Mouse (Mus musculus): ENCODE results near the gene Usp24. TPM values are rescaled to one million over a fixed set of nuclear protein-coding genes. Genes with fewer than 3 reads are reported as not detected.

Usp24 gene
- total and polyA plus RNA-seq, 3 experiments: 27.0 to 40.8 (median 31.9) TPM

- H3K36me3 ChIP-seq (ENCODE audit: control insufficient read depth in 1 of 2, insufficient read depth in 2 of 2, low read length in 2 of 2): peaks cover 0 to 4% of the 10 kb centered on the region in 2 experiments; a peak in 2 of 4 replicates
- H3K9me3 ChIP-seq (replicated peaks; ENCODE audit: insufficient read depth, low read length): no peaks in the 10 kb centered on the region
- H3K9ac ChIP-seq (ENCODE audit: control insufficient read depth, low read depth, low read length, poor library complexity, severe bottlenecking): no peak overlapping the region
- H3K4me3 ChIP-seq (ENCODE audit: control insufficient read depth in 1 of 2, insufficient read depth in 1 of 2, low read depth in 2 of 2, low read length in 2 of 2): no peak overlapping the region
- H3K4me1 ChIP-seq (ENCODE audit: control insufficient read depth in 1 of 2, insufficient read depth in 2 of 2, low read length in 2 of 2): peaks cover 0 to 12% of the 10 kb centered on the region in 2 experiments; a peak in 2 of 4 replicates
- H3K27me3 ChIP-seq (ENCODE audit: control insufficient read depth in 1 of 2, insufficient read depth in 2 of 2, low read length in 2 of 2): no peaks in the 10 kb centered on the region
- H3K27ac ChIP-seq (ENCODE audit: control insufficient read depth, low read depth, low read length): no peak overlapping the region; the same call in 1 of the 2 replicates
- TF ChIP-seq EP300 (IDR thresholded peaks at IDR 0.05; ENCODE audit: low read depth in 1 of 2, low read length in 2 of 2) (peak in 1 of 2 experiments; percentile 61; a peak in 2 of 4 replicates), USF1 (IDR thresholded peaks at IDR 0.05; ENCODE audit: low read depth, low read length) (no peak), POLR2A (IDR thresholded peaks at IDR 0.05; ENCODE audit: control insufficient read depth in 1 of 2, insufficient read depth in 1 of 2, low read depth in 1 of 2, low read length in 2 of 2, poor library complexity in 1 of 2) (no peak), ZMIZ1 (IDR thresholded peaks at IDR 0.05; ENCODE audit: low read depth, low read length) (no peak), GATA1 (IDR thresholded peaks at IDR 0.05; ENCODE audit: low read depth, low read length) (peak; percentile 43; the same call in 1 of the 2 replicates), SMC3 (IDR thresholded peaks at IDR 0.05; ENCODE audit: low read depth, low read length) (no peak), ETS1 (IDR thresholded peaks at IDR 0.05; ENCODE audit: low read depth, low read length) (peak; percentile 33; the same call in 1 of the 2 replicates)
- no peaks in the 10 kb centered on the region for H3K79me2 ChIP-seq (ENCODE audit: control insufficient read depth, insufficient read depth, low read length, poor library complexity)
- peak; percentile 53 for DNase-seq (ENCODE audit: low read depth, low spot score)
Measured at GRCm38 (mm10) chr4:106296412-106297086, 19.5 kb upstream of the Usp24 start.

- TF ChIP-seq ZC3H11A (IDR thresholded peaks at IDR 0.05; ENCODE audit: low read depth, low read length): no peak
- no peak for TF ChIP-seq ZKSCAN1 (IDR thresholded peaks at IDR 0.05; ENCODE audit: low read depth, low read length)
- TF ChIP-seq CHD2 (IDR thresholded peaks at IDR 0.05; ENCODE audit: low read length): no peak
- no peak for TF ChIP-seq SMC3 (IDR thresholded peaks at IDR 0.05; ENCODE audit: low read depth, low read length)
- TF ChIP-seq MXI1 (IDR thresholded peaks at IDR 0.05; ENCODE audit: low read depth, low read length): no peak
- TF ChIP-seq JUND (IDR thresholded peaks at IDR 0.05; ENCODE audit: low read depth, low read length): no peak
- TF ChIP-seq BHLHE40 (IDR thresholded peaks at IDR 0.05; ENCODE audit: borderline replicate concordance, low read depth, low read length): no peak
- no peak for TF ChIP-seq MYC (IDR thresholded peaks at IDR 0.05; ENCODE audit: low read depth, low read length)
- no peak for TF ChIP-seq SIN3A (IDR thresholded peaks at IDR 0.05; ENCODE audit: low read length)
- no peak for TF ChIP-seq GATA1 (IDR thresholded peaks at IDR 0.05; ENCODE audit: low read depth, low read length)
- no peak for TF ChIP-seq NELFE (IDR thresholded peaks at IDR 0.05; ENCODE audit: low read depth, low read length)
- no peak for TF ChIP-seq MYB (IDR thresholded peaks at IDR 0.05; ENCODE audit: low read depth, low read length)
- no peak for TF ChIP-seq ELF1 (IDR thresholded peaks at IDR 0.05; ENCODE audit: low read depth, low read length)
- TF ChIP-seq MAX (IDR thresholded peaks at IDR 0.05; ENCODE audit: low read length): no peak
- no peak for TF ChIP-seq EP300 (IDR thresholded peaks at IDR 0.05; ENCODE audit: low read depth in 1 of 2, low read length in 2 of 2)
- H3K36me3 ChIP-seq (ENCODE audit: control insufficient read depth in 1 of 2, insufficient read depth in 2 of 2, low read length in 2 of 2): no peaks in the 10 kb centered on the region
- H3K4me1 ChIP-seq (ENCODE audit: control insufficient read depth in 1 of 2, insufficient read depth in 2 of 2, low read length in 2 of 2): no peaks in the 10 kb centered on the region
- H3K9me3 ChIP-seq (replicated peaks; ENCODE audit: insufficient read depth, low read length): no peaks in the 10 kb centered on the region
- H3K79me2 ChIP-seq (ENCODE audit: control insufficient read depth, insufficient read depth, low read length, poor library complexity): no peaks in the 10 kb centered on the region
- DNase-seq (ENCODE audit: low read depth, low spot score): no peak
- no peak overlapping the region for H3K9ac ChIP-seq (ENCODE audit: control insufficient read depth, low read depth, low read length, poor library complexity, severe bottlenecking)
- H3K27me3 ChIP-seq (ENCODE audit: control insufficient read depth in 1 of 2, insufficient read depth in 2 of 2, low read length in 2 of 2): no peaks in the 10 kb centered on the region
- no peak overlapping the region for H3K4me3 ChIP-seq (ENCODE audit: control insufficient read depth in 1 of 2, insufficient read depth in 1 of 2, low read depth in 2 of 2, low read length in 2 of 2)
- H3K27ac ChIP-seq (ENCODE audit: control insufficient read depth, low read depth, low read length): no peak overlapping the region
Measured at GRCm38 (mm10) chr4:106301346-106301745, 14.7 kb upstream of the Usp24 start.
